Mouse (Mus musculus): ENCODE results near the gene Mark2.

DNA sequence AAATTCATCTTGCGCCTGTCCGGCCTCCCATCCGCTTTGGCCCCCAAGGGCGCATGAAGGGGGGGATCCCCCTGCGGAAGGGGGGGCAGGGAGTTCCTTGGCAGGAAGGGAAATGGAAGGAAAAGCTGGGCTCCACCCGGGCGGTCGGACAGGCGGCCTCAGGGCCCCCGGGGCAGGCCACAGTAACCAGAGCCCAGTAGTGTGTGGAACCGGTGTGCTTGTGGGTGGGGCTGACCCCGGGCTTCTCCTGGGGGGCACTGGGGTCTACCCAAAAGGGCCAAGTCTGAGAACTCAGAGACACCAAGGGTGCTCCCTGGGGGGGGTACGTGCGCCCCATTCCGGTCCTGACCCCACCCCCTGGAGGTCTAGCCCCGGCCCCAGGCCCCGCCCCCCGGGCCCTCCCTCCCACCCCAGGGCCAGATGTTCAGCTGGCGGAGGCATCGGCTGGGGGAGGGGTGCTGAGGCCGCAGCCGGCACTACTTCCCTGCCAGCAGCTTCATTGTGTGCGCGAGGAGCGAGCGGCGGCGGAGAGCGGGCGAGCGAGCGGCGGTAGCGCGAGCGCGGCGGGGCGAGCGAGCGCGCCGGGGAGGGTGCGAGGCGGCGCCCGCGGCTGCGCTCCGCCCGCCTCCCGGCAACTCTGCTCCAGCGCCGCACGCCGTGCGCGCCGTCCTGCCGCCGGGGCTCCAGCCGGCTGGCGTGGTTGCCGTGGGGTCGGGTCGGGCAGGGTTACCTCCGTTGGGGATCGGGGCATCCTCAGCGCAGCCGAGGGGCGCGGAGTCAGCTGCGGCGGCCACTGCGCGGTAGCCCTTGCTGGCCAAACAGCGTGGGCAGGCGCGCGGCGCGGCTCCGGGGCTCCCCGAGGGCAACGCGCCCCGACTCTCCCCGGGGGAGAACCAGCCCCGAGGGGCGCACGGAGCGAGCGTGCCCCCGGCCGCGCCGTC, 73.6 kb downstream of the Mark2 start:
- TF ChIP-seq CTCF (IDR thresholded peaks at IDR 0.05; ENCODE audit: insufficient read depth, low read depth, low read length) = no peak
- TF ChIP-seq POLR2A (IDR thresholded peaks at IDR 0.05; ENCODE audit: insufficient read depth, low read depth, low read length) = no peak; the same call in 1 of the 2 replicates

All from olfactory bulb, adult 2 months (tissue).